Mouse (Mus musculus): ENCODE data around the gene Car5b.

DNA sequence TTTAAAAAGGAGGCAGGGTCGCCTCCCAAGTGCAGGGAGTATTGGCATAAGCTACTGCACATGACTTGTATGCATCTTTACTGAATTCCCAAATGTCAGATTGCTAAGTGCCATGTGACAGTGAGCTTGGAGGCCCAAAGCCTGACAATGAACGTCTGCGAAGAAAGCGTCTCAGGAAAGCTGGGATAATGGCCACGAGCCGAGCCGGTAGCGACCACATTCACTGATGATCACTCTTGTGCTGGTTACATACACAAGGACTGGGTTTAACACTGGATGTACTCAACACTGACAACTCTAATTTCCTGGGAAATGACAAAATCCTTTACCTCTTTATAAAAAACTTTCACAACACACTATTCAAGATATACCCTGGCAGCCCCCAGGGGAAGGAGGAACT is 93.1 kb downstream of the Car5b start:
- TF ChIP-seq CTCF (IDR thresholded peaks at IDR 0.05; ENCODE audit: control insufficient read depth, insufficient read depth, low read length) (no peak), POLR2A (IDR thresholded peaks at IDR 0.05; ENCODE audit: borderline replicate concordance, control insufficient read depth, low read depth, low read length) (no peak)

Data from bone marrow, adult 2 months (tissue).